Mouse (Mus musculus) cerebellum, adult 2 months (tissue): ENCODE data around the gene Arglu1.

Experiments used
- CTCF ChIP-seq: fragments of 200-500 bp; IDR thresholded peaks from 2 replicates; pipeline ENCODE4 v1.5.1; 2011; ENCODE audit warnings: low read depth, mild to moderate bottlenecking, control low read depth, low read length, moderate library complexity, borderline replicate concordance; ENCODE audit not compliant: insufficient read depth
- POLR2A ChIP-seq: fragments of 200-500 bp; IDR thresholded peaks from 2 replicates; pipeline ENCODE4 v1.6.1; 2011; ENCODE audit warnings: low read length, control low read depth, borderline replicate concordance; ENCODE audit not compliant: insufficient read depth

GRCm38 (mm10) chr8:8647824-8648223 is 42.5 kb downstream of the Arglu1 start:
- TF ChIP-seq CTCF (no peak), POLR2A (no peak)
